Mouse (Mus musculus) limb, embryonic 12.5 days (tissue): ENCODE data around the gene D17H6S53E. TPM values are rescaled to one million over a fixed set of nuclear protein-coding genes. Genes with fewer than 3 reads are reported as not detected.

Experiments
- ATAC-seq: fragments of 200-750 bp; cut with Nextera tagmentation; 2 replicates; pipeline ENCODE4 v1.8.0; 2017; ENCODE audit warnings: low read depth, moderate TSS enrichment; ENCODE audit not compliant: insufficient number of reproducible peaks, insufficient read depth, low FRiP score, low TSS enrichment
- H3K27ac ChIP-seq: fragments of 300-500 bp; sonication (generic); 2 replicates; pipeline ENCODE4 v1.5.1; 2016; ENCODE audit warnings: mild to moderate bottlenecking, moderate library complexity
- H3K27me3 ChIP-seq: fragments of 300-500 bp; sonication (generic); 2 replicates; pipeline ENCODE4 v1.6.1; 2016; ENCODE audit warnings: mild to moderate bottlenecking, moderate library complexity
- H3K36me3 ChIP-seq: fragments of 300-500 bp; sonication (generic); 2 replicates; pipeline ENCODE4 v1.6.1; 2016; ENCODE audit warnings: mild to moderate bottlenecking, moderate library complexity
- H3K4me1 ChIP-seq: fragments of 300-500 bp; sonication (generic); replicated peaks from 2 replicates; pipeline ENCODE4 v1.6.1; 2016
- H3K4me2 ChIP-seq: fragments of 300-500 bp; sonication (generic); 2 replicates; pipeline ENCODE4 v1.6.1; 2016; ENCODE audit warnings: mild to moderate bottlenecking, moderate library complexity
- H3K4me3 ChIP-seq: fragments of 300-500 bp; sonication (generic); replicated peaks from 2 replicates; pipeline ENCODE4 v1.5.1; 2016; ENCODE audit warnings: mild to moderate bottlenecking
- H3K9ac ChIP-seq: fragments of 300-500 bp; sonication (generic); replicated peaks from 2 replicates; pipeline ENCODE4 v1.6.1; 2016; ENCODE audit warnings: mild to moderate bottlenecking, moderate library complexity
- H3K9me3 ChIP-seq: fragments of 300-500 bp; sonication (generic); 2 replicates; pipeline ENCODE4 v1.6.1; 2016; ENCODE audit warnings: mild to moderate bottlenecking, moderate library complexity
- WGBS: fragments of 180-500 bp; shearing (Covaris S2); methylation state at CpG from one replicate; pipeline ENCODE4 v1.1.7; 2016; 5-methylcytosine and 5-hydroxymethylcytosine counted together
- polyA plus RNA-seq: library from polyadenylated mRNA; unstranded; fragments of >200 nt; fragmentation: Nextera tagmentation; extraction: Ambion mirVana; gene quantifications from 2 replicates; pipeline ENCODE4 v1.2.1, GENCODE M21; 2016

Gene D17H6S53E
- polyA plus RNA-seq: 7.1 and 10.1 TPM in 2 replicates

GRCm38 (mm10) chr17:35126206-35126611 lies at the start of gene D17H6S53E:
Gene D17H6S53E, plus strand, starts transcription at chr17:35126373.
- peaks cover 33% of the 10 kb centered on the region for H3K4me1 ChIP-seq
- H3K9ac ChIP-seq: peak within 1 kb of the TSS; percentile 82
- H3K36me3 ChIP-seq: peaks cover 45% of the 10 kb centered on the region
- H3K27me3 ChIP-seq: no peaks in the 10 kb centered on the region
- H3K27ac ChIP-seq: peak within 1 kb of the TSS; percentile 85
- peak; percentile 21; the same call in 1 of the 2 replicates for ATAC-seq
- H3K4me3 ChIP-seq: peak within 1 kb of the TSS; percentile 70
- peak within 1 kb of the TSS; percentile 82 for H3K4me2 ChIP-seq
- under 1% methylated on average over 36 of the region's 36 CpGs for WGBS
- H3K9me3 ChIP-seq: no peaks in the 10 kb centered on the region

GRCm38 (mm10) chr17:35076507-35077176 lies 49.5 kb upstream of the D17H6S53E start, which contains the start of gene Ly6g6e:
Gene Ly6g6e, plus strand, starts transcription at chr17:35076902.
- no peaks in the 10 kb centered on the region for H3K36me3 ChIP-seq
- H3K9ac ChIP-seq: peak within 1 kb of the TSS; percentile 27; the same call in 1 of the 2 replicates
- peak within 1 kb of the TSS; percentile 40 for H3K4me2 ChIP-seq
- 20% methylated on average over 10 of the region's 10 CpGs for whole genome bisulfite sequencing
- 0 out of 2 replicates have a peak within 1 kb of the TSS, but pooled peaks have one; percentile 4 for H3K27ac ChIP-seq
- peak within 1 kb of the TSS; percentile 9 for H3K4me3 ChIP-seq
- no peak for ATAC-seq
- H3K9me3 ChIP-seq: no peaks in the 10 kb centered on the region
- peaks cover 22% of the 10 kb centered on the region for H3K27me3 ChIP-seq
- peaks cover 28% of the 10 kb centered on the region for H3K4me1 ChIP-seq

GRCm38 (mm10) chr17:35077285-35077684 lies 48.9 kb upstream of the D17H6S53E start:
- H3K9me3 ChIP-seq: no peaks in the 10 kb centered on the region
- H3K4me2 ChIP-seq: peak overlapping the region; percentile 40
- no peak for ATAC-seq
- peak overlapping the region; percentile 27; the same call in 1 of the 2 replicates for H3K9ac ChIP-seq
- 0 out of 2 replicates have a peak overlapping the region, but pooled peaks have one; percentile 4 for H3K27ac ChIP-seq
- peaks cover 28% of the 10 kb centered on the region for H3K4me1 ChIP-seq
- H3K27me3 ChIP-seq: peaks cover 22% of the 10 kb centered on the region
- H3K4me3 ChIP-seq: peak overlapping the region; percentile 9; the same call in 1 of the 2 replicates
- WGBS: 37% methylated on average over 2 of the region's 2 CpGs
- no peaks in the 10 kb centered on the region for H3K36me3 ChIP-seq

- ATAC-seq: 0 out of 2 replicates have a peak, but pooled peaks have one; percentile 29
- Histone ChIP-seq H3K4me1 (peaks cover 28% of the 10 kb centered on the region), H3K27me3 (peaks cover 22% of the 10 kb centered on the region), H3K27ac (0 out of 2 replicates have a peak within 1 kb of the TSS, but pooled peaks have one; percentile 4), H3K4me3 (peak within 1 kb of the TSS; percentile 9), H3K9ac (peak within 1 kb of the TSS; percentile 27; the same call in 1 of the 2 replicates), H3K9me3 (no peaks in the 10 kb centered on the region), H3K36me3 (no peaks in the 10 kb centered on the region), H3K4me2 (peak within 1 kb of the TSS; percentile 40)
- 9% methylated on average over 14 of the region's 14 CpGs for WGBS
These were observed 48.4 kb upstream of the D17H6S53E start, which contains the start of gene Ly6g6d for GRCm38 (mm10) chr17:35077786-35078233. Gene Ly6g6d, minus strand, starts transcription at chr17:35078065.

GRCm38 (mm10) chr17:35079778-35080177 lies 46.4 kb upstream of the D17H6S53E start:
- H3K4me3 ChIP-seq: no peak overlapping the region
- ATAC-seq: no peak

GRCm38 (mm10) chr17:35080248-35080647 lies 45.9 kb upstream of the D17H6S53E start:
- Histone ChIP-seq H3K4me1 (peaks cover 21% of the 10 kb centered on the region), H3K27ac (no peak overlapping the region), H3K27me3 (peaks cover 22% of the 10 kb centered on the region), H3K9me3 (no peaks in the 10 kb centered on the region), H3K9ac (no peak overlapping the region; the same call in 1 of the 2 replicates), H3K36me3 (no peaks in the 10 kb centered on the region), H3K4me2 (no peak overlapping the region), H3K4me3 (no peak overlapping the region)
- no peak for ATAC-seq
- WGBS: 38% methylated on average over 6 of the region's 6 CpGs

More at GRCm38 (mm10) chr17:35079778-35080177, 46.4 kb upstream of the D17H6S53E start:
- H3K4me1 ChIP-seq: peaks cover 21% of the 10 kb centered on the region
- H3K4me2 ChIP-seq: no peak overlapping the region
- H3K27ac ChIP-seq: no peak overlapping the region
- H3K9ac ChIP-seq: no peak overlapping the region
- H3K9me3 ChIP-seq: no peaks in the 10 kb centered on the region
- H3K27me3 ChIP-seq: peaks cover 22% of the 10 kb centered on the region
- no peaks in the 10 kb centered on the region for H3K36me3 ChIP-seq
- WGBS: 72% methylated on average over 9 of the region's 9 CpGs

DNA sequence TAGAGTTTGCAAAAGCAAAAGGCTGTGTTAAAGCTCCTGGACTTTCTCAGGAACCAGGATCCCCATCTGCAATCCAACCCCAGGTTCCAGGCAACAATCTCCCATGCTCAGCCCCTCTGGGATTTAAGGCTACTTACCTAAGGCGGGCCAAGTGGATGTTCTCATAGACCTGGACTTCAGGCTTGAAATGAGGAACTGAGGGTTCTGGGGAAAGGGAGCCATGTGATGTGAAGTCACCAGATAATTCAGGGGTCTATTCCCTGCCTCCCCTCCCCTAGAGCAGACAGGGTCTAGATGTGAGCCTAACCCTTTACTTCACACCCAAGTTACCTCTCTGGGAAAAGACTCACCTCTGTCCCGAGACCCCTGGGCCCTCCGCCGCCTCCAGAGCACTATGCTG lies 45.5 kb upstream of the D17H6S53E start:
- no peak for ATAC-seq
- Histone ChIP-seq H3K4me2 (no peak overlapping the region), H3K9ac (no peak overlapping the region), H3K27me3 (peaks cover 22% of the 10 kb centered on the region), H3K4me1 (peaks cover 21% of the 10 kb centered on the region), H3K4me3 (no peak overlapping the region), H3K9me3 (no peaks in the 10 kb centered on the region), H3K36me3 (no peaks in the 10 kb centered on the region), H3K27ac (no peak overlapping the region)
- WGBS: 85% methylated on average over 4 of the region's 4 CpGs

- 79% methylated on average over 16 of the region's 16 CpGs for WGBS
- no peak overlapping the region for H3K4me3 ChIP-seq
- no peaks in the 10 kb centered on the region for H3K9me3 ChIP-seq
- H3K4me2 ChIP-seq: no peak overlapping the region
- no peak overlapping the region for H3K27ac ChIP-seq
- H3K4me1 ChIP-seq: peaks cover 3% of the 10 kb centered on the region; the same call in 1 of the 2 replicates
- H3K9ac ChIP-seq: no peak overlapping the region
- ATAC-seq: no peak
- H3K36me3 ChIP-seq: no peaks in the 10 kb centered on the region
- H3K27me3 ChIP-seq: peaks cover 15% of the 10 kb centered on the region
These were observed 43.2 kb upstream of the D17H6S53E start for GRCm38 (mm10) chr17:35082841-35083576.

DNA sequence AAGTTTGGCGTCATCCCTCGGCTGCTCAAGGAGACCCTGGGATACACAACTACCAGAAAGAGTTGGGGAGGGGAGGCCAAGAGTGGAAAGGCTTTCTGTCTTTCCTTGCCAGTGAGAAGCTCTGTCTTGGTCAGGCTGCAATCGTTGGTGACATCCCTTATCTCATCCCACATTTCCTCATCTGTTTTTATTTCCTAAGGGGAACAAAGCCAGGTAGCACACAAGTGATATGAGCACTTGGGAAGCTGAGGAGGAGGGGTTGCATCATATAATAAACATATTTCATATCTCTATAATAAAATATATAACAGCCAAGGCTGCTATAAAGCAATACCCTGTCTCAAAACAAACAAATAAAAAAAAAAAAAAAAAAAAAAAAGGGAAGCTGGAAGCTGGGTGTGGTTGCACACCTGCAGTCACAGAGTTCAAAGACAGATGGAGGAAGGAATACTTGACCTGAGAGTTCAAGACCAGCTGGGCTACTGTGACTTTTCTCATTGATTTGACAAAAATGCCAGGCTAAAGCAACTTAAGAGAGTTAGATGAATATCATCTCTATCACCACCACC lies 42.2 kb upstream of the D17H6S53E start:
- H3K4me3 ChIP-seq: no peak overlapping the region
- 70% methylated on average over 3 of the region's 3 CpGs for WGBS
- H3K36me3 ChIP-seq: no peaks in the 10 kb centered on the region

DNA sequence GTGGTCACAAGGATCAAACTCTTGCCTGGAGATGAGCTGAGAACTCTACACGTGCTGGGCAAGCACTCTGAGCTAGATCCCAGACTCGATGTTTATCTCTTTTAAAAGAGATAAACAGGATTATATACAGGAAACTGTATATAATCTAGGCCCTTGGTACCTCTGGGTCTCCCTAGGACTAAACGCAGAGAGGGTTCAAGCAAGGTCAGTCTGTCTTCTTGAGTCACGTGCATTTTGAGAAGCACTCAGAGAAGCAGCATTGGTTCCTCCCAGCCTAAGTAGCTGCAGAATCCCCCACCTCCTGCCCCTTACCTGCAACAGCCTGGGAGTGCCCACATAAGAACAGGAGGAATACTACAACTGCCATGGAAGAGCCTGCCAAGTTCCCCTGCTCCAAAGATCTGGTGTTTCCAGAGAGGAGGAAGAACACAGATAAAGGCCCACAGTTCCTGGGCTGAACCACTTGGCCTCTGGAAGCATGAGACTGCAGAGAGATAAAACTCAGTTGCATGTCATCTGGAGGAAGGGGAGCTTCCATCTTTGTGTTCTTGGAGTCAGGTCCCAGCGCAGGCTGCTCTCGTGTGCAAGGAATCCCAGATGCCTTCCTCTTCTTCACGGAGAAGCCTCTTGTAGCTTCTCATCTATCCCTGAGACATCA lies 40.8 kb upstream of the D17H6S53E start, which contains the start of gene Ly6g6f:
TSS of gene Ly6g6f (minus strand) at position 403 of the 658 bp plus-strand sequence.
- Histone ChIP-seq H3K9ac (no peak within 1 kb of the TSS), H3K27me3 (no peaks in the 10 kb centered on the region; the same call in 1 of the 2 replicates), H3K36me3 (no peaks in the 10 kb centered on the region), H3K4me3 (no peak within 1 kb of the TSS), H3K4me2 (no peak within 1 kb of the TSS), H3K27ac (no peak within 1 kb of the TSS), H3K9me3 (no peaks in the 10 kb centered on the region), H3K4me1 (peaks cover 6% of the 10 kb centered on the region)
- 82% methylated on average over 7 of the region's 7 CpGs for WGBS
- no peak for ATAC-seq

More for the DNA sequence above, 42.2 kb upstream of the D17H6S53E start:
- Histone ChIP-seq H3K9me3 (no peaks in the 10 kb centered on the region), H3K9ac (no peak overlapping the region), H3K4me2 (no peak overlapping the region), H3K4me1 (no peaks in the 10 kb centered on the region), H3K27ac (no peak overlapping the region), H3K27me3 (peaks cover 6% of the 10 kb centered on the region)
- no peak for ATAC-seq
